Mouse (Mus musculus) midbrain, embryonic 10.5 days (tissue): Measurements from ENCODE around the gene Syt11. TPM values are rescaled to one million over a fixed set of nuclear protein-coding genes. Genes with fewer than 3 reads are reported as not detected.
"Not testable (repeated sequence)": the region's sequence is repeated elsewhere in the genome, so short reads cannot be mapped to it uniquely, and the experiment has no call there.

Experiments
- DNase-seq: peaks from one replicate; pipeline ENCODE4 v3.0.0-alpha.2; 2017; ENCODE audit warnings: low spot score
- H3K27ac ChIP-seq: fragments of 300-500 bp; sonication (generic); replicated peaks from 2 replicates; pipeline ENCODE4 v1.5.1; 2016; ENCODE audit warnings: mild to moderate bottlenecking
- H3K27me3 ChIP-seq: fragments of 300-500 bp; sonication (generic); 2 replicates; pipeline ENCODE4 v1.6.1; 2016; ENCODE audit warnings: low read depth, mild to moderate bottlenecking; ENCODE audit not compliant: poor library complexity, severe bottlenecking
- H3K36me3 ChIP-seq: fragments of 300-500 bp; sonication (generic); 2 replicates; pipeline ENCODE4 v1.6.1; 2016; ENCODE audit warnings: mild to moderate bottlenecking, moderate library complexity
- H3K4me1 ChIP-seq: fragments of 300-500 bp; sonication (generic); 2 replicates; pipeline ENCODE4 v1.6.1; 2016
- H3K4me3 ChIP-seq: fragments of 300-500 bp; sonication (generic); 2 replicates; pipeline ENCODE4 v1.5.1; 2016; ENCODE audit warnings: mild to moderate bottlenecking, moderate library complexity
- H3K9me3 ChIP-seq: fragments of 300-500 bp; sonication (generic); replicated peaks from 2 replicates; pipeline ENCODE4 v1.6.1; 2016; ENCODE audit warnings: mild to moderate bottlenecking
- WGBS: fragments of 180-500 bp; shearing (Covaris S2); methylation state at CpG from one replicate; pipeline ENCODE4 v1.1.7; 2016; 5-methylcytosine and 5-hydroxymethylcytosine counted together
- polyA plus RNA-seq: library from polyadenylated mRNA; unstranded; fragments of >200 nt; fragmentation: Nextera tagmentation; extraction: Ambion mirVana; gene quantifications from 2 replicates; pipeline ENCODE4 v1.2.1, GENCODE M21; 2016

The Syt11 gene
- 129 and 187 TPM in 2 replicates for polyA plus RNA-seq

- Histone ChIP-seq H3K4me3 (peak within 1 kb of the TSS; percentile 54), H3K27ac (peak within 1 kb of the TSS; percentile 90), H3K36me3 (peaks cover 14% of the 10 kb centered on the region)
- WGBS = 4% methylated on average over 46 of the region's 51 CpGs
- H3K27me3 ChIP-seq, H3K9me3 ChIP-seq, H3K4me1 ChIP-seq: not testable (repeated sequence)
- peak; percentile 60 for DNase-seq
Observed at GRCm38 (mm10) chr3:88774939-88775841, at the start of gene Syt11. TSS of gene Syt11 (minus strand) at chr3:88775164.

DNA sequence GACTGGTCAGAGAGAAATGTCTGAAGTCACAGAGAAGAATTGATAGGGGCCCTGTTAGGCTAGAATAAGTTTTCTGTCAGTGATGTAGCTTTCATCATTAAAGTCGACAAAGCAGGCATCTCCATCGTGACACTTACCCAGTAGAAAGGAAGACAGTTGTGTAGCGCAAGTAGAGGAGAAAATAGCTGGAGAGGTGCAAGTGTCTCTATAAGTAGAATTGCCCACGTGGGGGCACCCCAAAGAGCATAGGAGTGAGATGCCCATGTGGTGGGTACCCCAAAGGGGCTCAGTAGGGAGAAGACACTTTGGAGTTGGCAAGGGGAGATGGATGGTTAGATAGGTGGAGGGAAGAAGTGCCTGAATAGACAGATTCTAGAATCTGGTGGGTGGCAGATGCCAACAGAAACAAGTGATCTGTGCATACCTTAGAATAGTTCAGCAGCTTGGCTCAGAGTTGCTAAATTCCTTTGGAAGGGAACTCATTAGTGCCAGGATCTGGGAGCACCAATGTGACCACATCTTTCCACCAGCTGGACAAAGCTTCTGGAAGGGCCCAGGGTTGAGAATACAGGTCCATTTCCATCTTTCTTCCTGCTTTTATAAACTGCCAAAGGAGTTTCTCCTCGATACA is 29.1 kb upstream of the Syt11 start:
- no peaks in the 10 kb centered on the region for H3K9me3 ChIP-seq
- H3K27me3 ChIP-seq = no peaks in the 10 kb centered on the region
- DNase-seq = no peak
- H3K4me3 ChIP-seq = no peak overlapping the region
- no peak overlapping the region for H3K27ac ChIP-seq
- H3K36me3 ChIP-seq = peaks cover 43% of the 10 kb centered on the region
- H3K4me1 ChIP-seq = no peaks in the 10 kb centered on the region
- WGBS = 94% methylated on average over 5 of the region's 5 CpGs

GRCm38 (mm10) chr3:88797507-88797906 is 22.5 kb upstream of the Syt11 start:
- WGBS = 91% methylated on average over 6 of the region's 6 CpGs
- H3K4me1 ChIP-seq, H3K27me3 ChIP-seq, H3K4me3 ChIP-seq, DNase-seq, H3K27ac ChIP-seq, H3K9me3 ChIP-seq: not testable (repeated sequence)
- peaks cover 21% of the 10 kb centered on the region for H3K36me3 ChIP-seq

DNA sequence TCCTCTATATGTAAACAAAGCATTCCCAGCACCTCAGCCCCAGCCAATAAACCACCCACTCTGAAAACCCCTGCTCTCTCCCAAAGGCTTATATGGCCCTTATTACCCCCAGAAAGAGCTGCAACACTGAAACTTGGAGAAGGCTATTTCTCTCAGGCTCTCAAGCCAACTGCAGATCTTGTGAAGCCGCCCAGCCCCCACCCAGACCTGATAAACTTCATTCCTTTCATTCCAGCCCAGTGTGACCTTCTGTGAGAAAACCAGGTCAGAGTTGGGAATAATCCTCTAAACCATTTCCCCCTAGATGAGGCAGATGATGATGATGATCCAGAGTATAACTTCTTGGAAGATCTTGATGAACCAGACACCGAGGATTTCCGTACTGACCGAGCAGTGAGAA is 13.1 kb upstream of the Syt11 start:
- DNase-seq, H3K4me1 ChIP-seq, H3K4me3 ChIP-seq, H3K27me3 ChIP-seq, H3K27ac ChIP-seq, H3K9me3 ChIP-seq: not testable (repeated sequence)
- WGBS = 100% methylated on average over 3 of the region's 4 CpGs
- H3K36me3 ChIP-seq = peaks cover 20% of the 10 kb centered on the region

DNA sequence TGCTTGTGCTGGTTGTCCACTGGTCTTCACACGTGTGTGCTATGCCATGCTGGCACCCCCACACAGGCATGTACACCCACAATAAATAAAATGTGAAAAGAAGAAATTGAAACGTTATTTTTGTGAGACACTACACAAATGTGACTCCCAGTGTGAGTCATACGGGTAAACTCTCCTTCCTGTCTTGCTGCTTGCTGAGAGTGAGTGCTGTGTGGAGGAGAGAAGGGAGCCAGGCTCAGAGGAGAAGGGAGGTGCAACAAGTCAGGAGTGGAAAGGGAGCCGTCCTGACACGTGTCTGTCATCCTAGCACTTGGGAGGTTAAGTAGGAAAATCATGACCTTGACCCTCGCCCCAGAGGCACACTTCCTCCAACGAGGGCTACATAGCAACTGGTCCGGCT is 11.8 kb upstream of the Syt11 start:
- peaks cover 20% of the 10 kb centered on the region for H3K36me3 ChIP-seq
- H3K27ac ChIP-seq, H3K4me1 ChIP-seq, H3K9me3 ChIP-seq, H3K27me3 ChIP-seq, DNase-seq, H3K4me3 ChIP-seq: not testable (repeated sequence)
- no CpG with 5 or more reads among the region's 8 CpGs for WGBS

DNA sequence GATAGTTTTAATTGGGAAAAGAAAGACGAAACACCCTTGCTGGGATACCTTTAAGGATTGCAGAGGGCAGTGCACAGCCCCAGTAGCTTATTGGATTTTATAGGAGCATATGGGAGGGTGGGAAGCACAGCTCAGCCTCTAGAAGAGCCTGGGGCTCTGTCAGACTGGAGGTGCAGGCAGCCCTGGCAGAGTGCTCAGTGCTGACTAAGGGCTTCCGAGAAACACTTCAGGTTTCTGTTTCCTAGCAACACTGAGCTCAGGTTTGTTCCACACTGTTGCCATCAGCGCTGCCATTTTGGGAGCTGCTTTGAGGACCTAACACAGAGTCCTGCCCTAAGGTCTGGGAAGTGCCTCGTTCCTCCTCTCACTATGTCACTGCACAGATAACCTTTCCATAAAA is 11.4 kb upstream of the Syt11 start:
- not testable (repeated sequence) for H3K9me3 ChIP-seq, H3K27ac ChIP-seq, H3K27me3 ChIP-seq, H3K4me1 ChIP-seq, H3K4me3 ChIP-seq, DNase-seq
- 93% methylated on average over 1 of the region's 4 CpGs for WGBS
- peaks cover 20% of the 10 kb centered on the region for H3K36me3 ChIP-seq

- no peak for DNase-seq
- no peaks in the 10 kb centered on the region for H3K4me1 ChIP-seq
- no peak overlapping the region for H3K27ac ChIP-seq
- WGBS = 97% methylated on average over 5 of the region's 5 CpGs
- no peak overlapping the region for H3K4me3 ChIP-seq
- peaks cover 23% of the 10 kb centered on the region for H3K36me3 ChIP-seq
- H3K27me3 ChIP-seq = no peaks in the 10 kb centered on the region
- no peaks in the 10 kb centered on the region for H3K9me3 ChIP-seq
Observed at GRCm38 (mm10) chr3:88784889-88785288, 9.9 kb upstream of the Syt11 start.

DNA sequence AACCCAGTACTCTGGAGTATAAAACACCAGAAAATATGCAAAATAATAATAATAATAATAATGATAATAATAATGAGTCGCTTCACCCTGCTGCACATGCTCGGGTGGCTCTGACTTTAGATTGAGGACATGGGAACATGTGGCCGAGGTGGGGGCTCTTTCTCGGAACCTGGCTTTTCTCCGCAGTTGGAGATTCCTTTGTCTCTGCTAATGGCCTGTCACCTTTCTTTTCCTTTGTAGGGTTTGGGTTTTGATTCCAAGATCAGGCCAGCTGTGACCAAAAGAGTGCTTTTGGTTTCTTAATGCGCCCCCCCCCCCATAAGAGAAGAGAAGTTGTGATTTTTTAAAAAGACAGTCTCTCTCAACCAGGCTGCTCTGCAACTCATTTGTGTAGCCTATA is 1.8 kb downstream of the Syt11 start:
- not testable (repeated sequence) for H3K27ac ChIP-seq, H3K4me3 ChIP-seq, H3K27me3 ChIP-seq, H3K9me3 ChIP-seq, DNase-seq, H3K4me1 ChIP-seq, H3K36me3 ChIP-seq
- 85% methylated on average over 6 of the region's 6 CpGs for WGBS

GRCm38 (mm10) chr3:88772399-88772798 is 2.6 kb downstream of the Syt11 start:
- not testable (repeated sequence) for H3K4me1 ChIP-seq, H3K9me3 ChIP-seq, H3K27me3 ChIP-seq, H3K36me3 ChIP-seq
- H3K27ac ChIP-seq = peak overlapping the region; percentile 75; the same call in 1 of the 2 replicates
- under 1% methylated on average over 19 of the region's 19 CpGs for WGBS
- DNase-seq = peak; percentile 78
- H3K4me3 ChIP-seq = peak overlapping the region; percentile 65

- H3K27me3 ChIP-seq, H3K9me3 ChIP-seq, H3K4me1 ChIP-seq, DNase-seq, H3K36me3 ChIP-seq: not testable (repeated sequence)
- WGBS = 7% methylated on average over 3 of the region's 6 CpGs
- H3K4me3 ChIP-seq = peak overlapping the region; percentile 65
- peak overlapping the region; percentile 95 for H3K27ac ChIP-seq
Observed at GRCm38 (mm10) chr3:88771941-88772280, 3.1 kb downstream of the Syt11 start.

GRCm38 (mm10) chr3:88771189-88771940 is 3.6 kb downstream of the Syt11 start:
- peak; percentile 65 for DNase-seq
- WGBS = under 1% methylated on average over 22 of the region's 28 CpGs
- H3K27me3 ChIP-seq, H3K9me3 ChIP-seq, H3K36me3 ChIP-seq, H3K4me1 ChIP-seq: not testable (repeated sequence)
- H3K27ac ChIP-seq = peak overlapping the region; percentile 95
- peak overlapping the region; percentile 65 for H3K4me3 ChIP-seq

- peaks cover 91% of the 10 kb centered on the region for H3K36me3 ChIP-seq
- H3K9me3 ChIP-seq = no peaks in the 10 kb centered on the region
- no peak overlapping the region for H3K27ac ChIP-seq
- H3K4me3 ChIP-seq = no peak overlapping the region
- no peak for DNase-seq
- peaks cover 24% of the 10 kb centered on the region for H3K4me1 ChIP-seq
- 76% methylated on average over 6 of the region's 6 CpGs for WGBS
- no peaks in the 10 kb centered on the region for H3K27me3 ChIP-seq
Observed at GRCm38 (mm10) chr3:88762401-88762831, 12.5 kb downstream of the Syt11 start.

GRCm38 (mm10) chr3:88761619-88762018 is 13.3 kb downstream of the Syt11 start:
- 95% methylated on average over 19 of the region's 19 CpGs for WGBS
- Histone ChIP-seq H3K36me3 (peaks cover 96% of the 10 kb centered on the region), H3K27ac (no peak overlapping the region), H3K9me3 (no peaks in the 10 kb centered on the region), H3K4me3 (no peak overlapping the region), H3K4me1 (peaks cover 32% of the 10 kb centered on the region), H3K27me3 (no peaks in the 10 kb centered on the region)
- peak; percentile 11 for DNase-seq
